Mouse (Mus musculus) thymus, postnatal 10 days (tissue): Measurements from ENCODE around the gene Npsr1.

Experiments
- DNase-seq, 2 experiments: peaks; one replicate each; pipeline ENCODE4 v3.0.0; 2021; ENCODE audit warnings: low spot score in 2 of 2

The Npsr1 gene

GRCm38 (mm10) chr9:24236461-24236860 is 138.7 kb downstream of the Npsr1 start:
- DNase-seq: no peak

- no peak for DNase-seq
Measured at GRCm38 (mm10) chr9:24247557-24247956, 149.8 kb downstream of the Npsr1 start.

GRCm38 (mm10) chr9:24254236-24254635 is 156.4 kb downstream of the Npsr1 start:
- DNase-seq: no peak

GRCm38 (mm10) chr9:24280498-24281287 is 182.9 kb downstream of the Npsr1 start:
- DNase-seq: no peak

DNA sequence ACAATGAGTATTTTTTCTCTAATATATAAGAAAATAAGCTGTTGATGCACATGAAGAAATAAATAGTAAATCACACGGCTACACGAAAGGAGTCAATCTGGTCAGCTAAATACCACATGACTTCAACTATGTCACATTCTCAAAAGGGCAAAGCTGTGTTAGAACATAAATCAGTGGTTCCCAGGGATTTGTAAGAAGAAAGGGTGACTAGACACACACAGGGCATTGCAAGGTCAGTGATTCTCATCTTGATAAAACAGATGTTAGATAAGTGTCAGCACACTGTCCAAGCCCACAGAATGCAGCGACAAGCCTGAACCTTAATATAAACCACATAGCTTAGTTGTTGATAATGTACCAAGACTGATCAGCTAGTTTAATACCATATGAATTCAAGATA is 184.8 kb downstream of the Npsr1 start:
- no peak for DNase-seq

- DNase-seq: no peak
Measured at GRCm38 (mm10) chr9:24283071-24283470, 185.3 kb downstream of the Npsr1 start.

- DNase-seq: no peak
Measured at GRCm38 (mm10) chr9:24283536-24283935, 185.7 kb downstream of the Npsr1 start.

- no peak for DNase-seq
Measured at GRCm38 (mm10) chr9:24284239-24285084, 186.7 kb downstream of the Npsr1 start.

DNA sequence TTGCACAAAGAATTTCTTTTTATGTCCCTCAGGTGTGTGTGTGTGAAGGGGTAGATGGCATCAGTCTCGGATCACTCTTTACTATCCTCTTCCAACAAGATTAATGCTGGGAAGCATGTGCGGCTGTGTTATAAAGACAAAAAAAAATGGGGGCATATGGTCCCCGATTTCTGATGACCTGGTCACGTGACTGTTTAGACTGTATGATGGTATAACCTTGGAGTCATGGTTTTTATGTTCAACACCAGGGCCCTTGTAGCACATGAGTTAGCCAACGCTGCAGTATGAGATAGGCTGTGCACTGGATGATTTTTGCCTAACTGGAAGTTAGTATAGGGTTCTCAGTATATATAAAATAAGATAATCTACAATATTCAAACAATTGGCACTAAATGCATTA is 187.6 kb downstream of the Npsr1 start:
- no peak for DNase-seq

DNA sequence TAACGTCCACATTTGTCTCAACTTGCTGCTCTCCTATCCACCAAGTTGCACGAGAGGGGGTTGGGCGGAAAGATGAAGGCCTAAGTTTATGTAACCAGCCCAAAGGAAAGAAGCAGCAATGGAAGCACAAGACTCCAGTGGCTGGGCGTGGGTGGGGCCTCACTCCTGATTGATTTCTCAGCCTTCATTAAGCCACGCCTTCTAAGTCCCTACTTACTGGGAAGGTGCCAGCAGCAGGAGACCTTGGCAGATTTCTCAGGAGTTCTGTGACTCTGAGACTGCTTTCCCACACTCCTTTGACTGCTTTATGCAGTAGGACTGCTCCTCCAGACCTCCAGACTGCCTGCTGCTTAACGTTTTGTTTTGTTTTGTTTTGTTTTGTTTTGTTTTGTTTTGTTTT is 193.6 kb downstream of the Npsr1 start:
- DNase-seq: no peak

DNA sequence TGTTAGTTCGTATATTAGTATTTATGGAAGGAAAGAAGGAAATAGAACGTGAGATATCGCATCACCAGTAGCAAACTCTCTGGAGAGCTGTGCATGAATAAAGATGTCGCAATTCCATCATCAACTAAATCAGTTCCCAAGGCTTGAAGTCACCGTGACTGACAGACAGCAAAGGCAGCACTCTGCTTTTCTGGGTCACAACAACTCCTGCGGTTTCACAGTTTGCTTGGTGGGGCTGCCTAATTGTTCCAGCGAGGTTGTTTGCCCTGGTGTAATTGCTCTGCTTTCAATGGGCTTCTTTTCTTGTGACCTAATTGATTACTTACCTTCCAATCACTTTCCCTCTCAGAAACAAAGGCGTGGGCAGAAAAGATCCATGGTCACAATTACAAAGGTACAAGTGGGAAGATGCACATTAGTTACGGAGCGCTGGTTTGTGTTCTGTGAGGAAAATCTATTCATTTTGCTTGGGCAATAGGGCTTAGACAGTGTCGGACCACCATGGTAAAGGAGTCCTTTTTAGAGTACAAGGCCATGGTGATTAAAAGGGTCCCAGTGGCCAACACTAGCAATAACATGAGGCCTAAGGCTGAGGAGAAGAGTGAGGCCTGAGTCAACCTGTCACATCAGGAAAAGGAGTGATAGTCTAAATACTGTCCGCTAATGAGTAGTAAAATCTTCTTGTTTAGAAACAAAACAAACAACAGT is 195.6 kb downstream of the Npsr1 start:
- no peak for DNase-seq

- DNase-seq: no peak
Measured at GRCm38 (mm10) chr9:24302906-24303305, 205.1 kb downstream of the Npsr1 start.

- DNase-seq: no peak
Measured at GRCm38 (mm10) chr9:24306990-24307389, 209.2 kb downstream of the Npsr1 start.

DNA sequence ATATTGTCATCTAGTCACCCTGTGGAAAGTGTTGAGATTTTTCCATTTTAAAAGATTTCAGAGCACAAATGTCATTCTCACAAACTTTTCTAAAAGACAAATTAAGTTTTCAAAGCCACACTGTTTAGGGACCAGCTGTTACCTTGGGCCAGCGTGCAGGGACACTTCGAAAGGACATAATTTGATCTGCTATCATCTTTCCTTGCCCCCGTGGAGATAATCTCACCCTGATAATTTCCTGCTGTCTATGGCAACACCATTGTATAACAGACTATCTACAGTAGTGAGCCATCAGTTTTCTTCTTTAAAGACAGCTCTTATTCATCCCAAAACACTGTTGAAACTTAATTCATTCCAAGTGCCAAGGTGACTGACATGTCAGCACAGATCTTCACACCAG is 209.6 kb downstream of the Npsr1 start:
- no peak for DNase-seq

GRCm38 (mm10) chr9:24315835-24316234 is 218.0 kb downstream of the Npsr1 start:
- DNase-seq: no peak

DNA sequence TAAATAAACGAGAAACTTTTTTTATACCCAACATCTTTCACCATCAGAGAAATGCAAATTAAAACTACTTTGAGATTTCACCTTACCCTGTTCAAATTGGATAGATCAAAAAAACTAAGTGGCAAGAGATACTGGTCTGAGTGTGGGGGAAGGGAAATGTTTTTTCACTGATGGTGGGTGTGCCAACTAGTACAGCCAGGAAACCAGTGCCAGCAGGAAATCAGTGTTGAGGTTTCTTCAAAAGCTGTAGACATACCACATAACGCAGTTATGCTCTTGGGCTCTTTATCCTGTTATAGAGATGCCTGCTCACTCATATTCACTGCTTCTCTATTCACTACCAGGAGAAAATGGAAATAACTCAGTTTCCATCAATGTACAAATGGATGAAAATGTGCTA is 233.9 kb downstream of the Npsr1 start:
- DNase-seq: no peak

GRCm38 (mm10) chr9:24341321-24341720 is 243.5 kb downstream of the Npsr1 start:
- no peak for DNase-seq

- DNase-seq: no peak
Measured at GRCm38 (mm10) chr9:24347011-24347410, 249.2 kb downstream of the Npsr1 start.

DNA sequence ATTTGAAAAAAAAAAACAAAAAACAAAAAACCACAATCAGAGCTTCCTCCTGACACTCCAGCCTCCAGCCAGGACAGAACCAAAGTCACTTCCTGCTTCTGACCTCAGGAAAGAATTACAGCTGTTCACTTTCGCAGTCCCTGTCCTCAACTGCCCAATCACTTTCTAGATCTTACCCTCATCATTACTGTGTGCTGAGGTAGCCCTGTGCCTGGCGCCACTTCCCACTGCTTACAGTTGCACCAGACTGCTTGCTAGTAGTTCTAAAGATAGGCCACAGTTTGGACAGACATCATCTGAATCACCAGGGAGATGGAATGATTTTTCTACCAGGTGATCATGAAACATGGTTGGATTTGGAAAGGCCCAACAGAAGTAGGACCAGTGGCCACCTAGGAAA is 251.7 kb downstream of the Npsr1 start:
- no peak for DNase-seq

DNA sequence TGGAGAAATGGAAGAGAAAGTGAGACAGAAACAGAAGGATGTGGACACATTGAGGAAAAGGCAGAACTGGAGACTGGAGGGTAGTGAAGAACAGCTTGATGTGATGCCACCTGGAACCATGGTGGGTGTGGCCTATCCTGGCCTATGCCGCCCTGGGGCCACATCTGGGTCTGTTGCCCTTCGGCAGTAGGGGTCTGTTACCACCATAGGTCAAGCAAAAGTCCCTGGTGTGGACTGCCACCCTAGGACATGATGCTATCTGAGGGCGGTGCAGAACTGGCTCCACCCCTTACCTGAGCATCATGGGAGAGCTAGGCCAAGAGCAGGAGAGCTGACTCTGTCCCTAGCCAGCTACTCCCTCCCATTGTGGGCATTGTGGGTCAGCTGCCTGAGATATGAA is 253.6 kb downstream of the Npsr1 start:
- no peak for DNase-seq
